Mouse (Mus musculus) erythroblast, embryonic 14.5 days (primary cell): ENCODE data around the gene Tmf1.

Experiments
- GATA1 ChIP-seq: IDR thresholded peaks from 2 replicates; pipeline ENCODE4 v1.6.1; 2012; ENCODE audit warnings: low read length, inconsistent platforms, mixed read lengths
- TAL1 ChIP-seq: IDR thresholded peaks from 3 replicates; pipeline ENCODE4 v1.6.1; 2012; ENCODE audit warnings: low read length, inconsistent platforms, mixed read lengths

DNA sequence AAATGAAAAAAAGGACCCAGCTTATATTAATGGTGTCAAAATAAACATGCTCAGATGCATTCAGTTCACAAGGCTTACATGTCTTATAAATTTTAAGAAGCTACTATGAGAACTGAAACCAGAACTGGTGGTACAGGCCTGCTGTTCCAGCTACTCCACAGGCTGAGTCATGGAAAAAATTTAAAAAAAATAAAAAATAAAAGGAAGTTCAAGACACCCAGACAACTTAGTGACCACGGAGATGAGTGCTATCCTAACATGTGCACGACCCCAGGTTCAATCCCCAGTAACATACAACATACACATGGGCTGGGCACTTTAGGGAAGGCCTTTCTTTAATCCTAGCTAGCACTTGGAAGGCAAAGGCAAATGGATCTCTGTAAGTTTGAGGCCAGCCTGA lies 29.2 kb downstream of the Tmf1 start:
- TF ChIP-seq GATA1 = no peak
- TF ChIP-seq TAL1 = no peak
